Mouse (Mus musculus): ENCODE results near the gene 1700001C19Rik. TPM values are rescaled to one million over a fixed set of nuclear protein-coding genes. Genes with fewer than 3 reads are reported as not detected.

1700001C19Rik gene
- 0.49 and 0.69 TPM in 2 replicates for polyA plus RNA-seq (2012; rRNA removed)

DNA sequence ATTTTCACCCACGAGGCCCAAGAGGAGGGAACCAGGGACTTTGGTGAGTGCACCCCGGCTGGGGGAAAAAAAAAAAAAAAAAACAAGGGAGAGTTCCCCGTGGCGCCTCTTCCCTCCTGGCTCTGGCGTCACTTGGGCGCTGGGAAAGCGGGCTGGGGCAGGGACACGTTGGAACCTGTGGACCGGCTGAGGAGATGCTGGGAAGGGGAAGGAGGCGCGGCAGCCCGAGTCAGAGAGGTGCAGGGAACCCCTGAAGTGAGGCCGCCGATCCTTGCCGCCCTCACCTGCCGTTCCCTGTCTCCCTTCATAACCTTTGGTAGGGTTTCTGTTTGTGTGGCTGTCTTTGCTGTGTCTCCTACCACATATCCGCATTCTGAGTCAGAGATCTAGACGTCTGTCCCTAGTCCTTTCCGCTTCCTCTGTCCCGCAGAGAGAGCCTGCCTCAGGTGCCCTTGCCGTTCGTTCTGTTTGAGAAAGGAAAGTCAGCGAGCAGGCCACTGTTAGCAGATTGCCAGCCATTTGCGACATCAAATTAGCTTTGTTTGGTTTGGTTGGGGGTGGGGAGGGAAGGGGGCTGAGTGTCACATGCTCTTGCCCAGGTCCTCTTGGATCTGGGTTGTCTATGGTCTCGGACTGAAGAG is at the start of gene 1700001C19Rik:
1700001C19Rik (minus strand) TSS at position 470 of the 641 bp plus-strand sequence.

DNA sequence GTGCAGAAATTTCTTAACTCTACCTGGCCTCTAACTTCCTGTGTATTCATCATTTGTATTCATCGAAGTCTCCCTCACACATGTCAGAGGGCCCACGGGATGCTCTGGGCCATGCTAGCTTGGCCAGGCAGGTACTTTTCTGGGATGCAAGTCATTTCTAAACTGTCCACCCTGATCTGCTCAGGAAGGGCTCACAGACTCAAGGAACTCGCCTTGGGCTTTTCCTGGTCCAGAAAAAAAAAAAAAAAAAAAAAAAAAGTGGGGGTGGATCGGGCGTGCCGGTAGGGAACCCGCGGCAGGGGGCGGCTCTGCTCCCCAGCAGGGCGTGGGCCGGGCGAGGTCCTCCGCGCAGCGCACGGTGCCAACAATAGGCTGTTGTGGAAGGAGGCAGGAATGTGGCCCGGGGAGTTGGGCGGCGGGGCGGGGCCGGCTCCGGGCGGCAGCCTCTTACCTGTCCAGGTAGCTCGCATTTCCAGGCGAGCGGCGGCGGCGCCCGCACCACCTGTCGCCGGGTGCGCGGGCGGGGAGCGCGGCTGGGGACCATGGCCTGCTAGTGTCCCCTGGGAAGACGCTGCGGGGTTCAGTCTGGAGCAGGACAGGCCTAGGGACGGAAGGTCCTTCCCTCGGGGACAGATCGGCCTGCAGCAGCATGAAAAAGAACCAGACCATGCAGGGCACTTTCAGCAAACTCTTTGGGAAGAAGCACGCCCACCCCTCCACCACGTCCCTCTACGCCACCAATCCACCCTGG is 845 bp downstream of the 1700001C19Rik start, which contains the start of gene AI661453:
AI661453 (plus strand) TSS at position 460 of the 751 bp plus-strand sequence.

DNA sequence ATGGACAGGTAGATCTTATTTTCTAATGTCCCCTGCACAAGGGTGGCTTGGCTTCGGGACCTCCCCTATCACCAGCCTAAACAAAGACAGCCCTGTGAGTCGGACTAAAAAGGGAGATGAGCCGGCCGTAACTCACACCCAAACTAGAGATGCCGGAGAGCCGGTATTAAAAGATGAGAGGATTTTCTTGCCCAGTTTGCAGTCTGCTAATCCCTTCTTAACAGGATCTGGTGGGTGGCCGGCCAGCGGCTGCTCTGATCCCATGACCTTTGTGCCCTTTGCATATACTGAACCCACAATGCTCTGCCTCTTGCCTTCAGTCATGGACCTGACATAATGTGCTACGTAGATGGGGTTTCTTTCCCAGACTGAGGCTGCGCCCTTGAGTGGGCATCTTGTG is 36.7 kb downstream of the 1700001C19Rik start, which contains the start of gene Guca1a:
Guca1a (minus strand) TSS at position 134 of the 400 bp plus-strand sequence.

DNA sequence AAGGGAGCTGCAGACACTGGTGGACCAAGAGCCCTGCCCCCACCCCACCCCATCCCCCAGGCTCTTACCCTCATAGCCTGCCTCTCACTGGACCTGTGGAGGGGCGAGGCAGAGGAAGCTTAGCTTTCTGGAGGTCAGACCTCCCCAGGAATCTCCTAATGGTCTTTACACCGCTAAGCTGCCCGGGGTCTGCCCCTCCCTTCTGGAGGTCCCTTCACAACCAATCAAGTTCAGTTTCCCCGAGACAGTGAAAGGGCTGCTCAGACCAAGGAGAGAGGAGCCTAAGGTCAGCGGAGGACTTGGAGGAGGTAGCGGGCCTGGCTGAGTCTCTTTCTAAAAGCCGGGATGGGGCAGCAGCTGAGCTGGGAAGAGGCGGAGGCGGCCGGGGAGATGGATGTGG is 52.0 kb downstream of the 1700001C19Rik start, which contains the start of gene Guca1b:
Guca1b (plus strand) TSS at position 249 of the 400 bp plus-strand sequence.

GRCm38 (mm10) chr17:47368401-47369086 is 68.6 kb downstream of the 1700001C19Rik start, which contains the start of gene Mrps10:
Gene Mrps10 (plus strand): TSS chr17:47368887.

Other genes with a start within 250 kb of the 1700001C19Rik start
- gene Mrps10, start 68.5 kb downstream of the 1700001C19Rik start, polyA plus RNA-seq (2012; rRNA removed): 46.2 and 48.4 TPM in 2 replicates
- 0.84 and 0.92 TPM in 2 replicates for gene Guca1b, start 52.0 kb downstream of the 1700001C19Rik start, polyA plus RNA-seq (2012; rRNA removed)
- 0.40 and 0.84 TPM in 2 replicates for gene Guca1a, start 36.8 kb downstream of the 1700001C19Rik start, polyA plus RNA-seq (2012; rRNA removed)
- gene AI661453, start 761 bp downstream of the 1700001C19Rik start, polyA plus RNA-seq (2012; rRNA removed): 0.27 and 0.71 TPM in 2 replicates
- 28.3 and 29.6 TPM in 2 replicates for gene Taf8, start 64.9 kb upstream of the 1700001C19Rik start, polyA plus RNA-seq (2012; rRNA removed)
- 42.1 and 44.6 TPM in 2 replicates for gene Ccnd3, start 67.7 kb upstream of the 1700001C19Rik start, polyA plus RNA-seq (2012; rRNA removed)
- gene Bysl, start 174.1 kb upstream of the 1700001C19Rik start, polyA plus RNA-seq (2012; rRNA removed): 24.5 and 27.2 TPM in 2 replicates
- gene Med20, start 174.2 kb upstream of the 1700001C19Rik start, polyA plus RNA-seq (2012; rRNA removed): 53.4 and 56.4 TPM in 2 replicates
- 2.0 and 2.5 TPM in 2 replicates for gene Gm20517, start 174.2 kb upstream of the 1700001C19Rik start, polyA plus RNA-seq (2012; rRNA removed)
- 21.1 and 23.3 TPM in 2 replicates for gene Usp49, start 193.3 kb upstream of the 1700001C19Rik start, polyA plus RNA-seq (2012; rRNA removed)

All from central nervous system, embryonic 18 days (tissue).